ENCODE assay signal across 10 mouse cellular contexts in genomic region chr7:117433641-117434040, GRCm38 (mm10). TPM values are rescaled to one million over a fixed set of nuclear protein-coding genes. Genes with fewer than 3 reads are reported as not detected.
DNase-seq lines count a peak whose midpoint lies in the region; TF ChIP-seq lines count a peak whose summit lies in the region.
"Had no signal": no experiment of that assay in that cellular context is flagged by ENCODE, and none has a peak within 500 bp of the region (broad histone marks: within the 10 kb centered on the region; RNA-seq: fewer than 3 reads in every experiment).

No protein-coding gene starts in this region.

- peak; percentile 73 to 74 for DNase-seq in cerebellum, postnatal 10 days
- DNase-seq in cerebellum, adult 9-10 months = no peak
- DNase-seq in layer of hippocampus, adult 9-11 months = peak; percentile 52
- no peak for DNase-seq in layer of hippocampus, adult 8-10 months (ENCODE audit: low spot score in 2 of 2)
- DNase-seq in kidney, postnatal 4 days = peak; percentile 60 to 76
- DNase-seq in thymus, adult 2 months = peak; percentile 22
- DNase-seq in urinary bladder, postnatal 36 days (ENCODE audit: low spot score in 2 of 2) = no peak
- no peak for DNase-seq in cerebellum, adult 2 months
- DNase-seq: lung, postnatal 4 days had no signal

- H3K36me3 ChIP-seq in thymus, adult 2 months (ENCODE audit: control insufficient read depth, insufficient read depth, low read length) = no peaks in the 10 kb centered on the region
- H3K36me3 ChIP-seq: heart, embryonic 15.5 days had no signal

- WGBS in thymus, adult 2 months = 5% methylated on average over 9 of the region's 9 CpGs
- WGBS in cerebellum, adult 2 months = 35% methylated on average over 9 of the region's 9 CpGs

- H3K27ac ChIP-seq in thymus, adult 2 months (ENCODE audit: control insufficient read depth, insufficient read depth, low read length) = no peak overlapping the region
- no peak overlapping the region for H3K27ac ChIP-seq in cerebellum, adult 2 months (ENCODE audit: insufficient read depth, low read length)
- H3K27ac ChIP-seq: heart, embryonic 15.5 days had no signal

- peaks cover 21% of the 10 kb centered on the region for H3K4me1 ChIP-seq in thymus, adult 2 months (replicated peaks; ENCODE audit: control insufficient read depth, insufficient read depth, low read length)
- no peaks in the 10 kb centered on the region; the same call in 1 of the 2 replicates for H3K4me1 ChIP-seq in cerebellum, adult 2 months (ENCODE audit: control insufficient read depth, insufficient read depth, low read length)

- no peak overlapping the region for H3K4me3 ChIP-seq in thymus, adult 2 months (ENCODE audit: control insufficient read depth, insufficient read depth, low read length)
- H3K4me3 ChIP-seq in cerebellum, adult 2 months (replicated peaks; ENCODE audit: insufficient read depth, low read depth, low read length) = no peak overlapping the region
- H3K4me3 ChIP-seq: heart, embryonic 15.5 days had no signal

- TF ChIP-seq CTCF in thymus, adult 2 months (IDR thresholded peaks at IDR 0.05; ENCODE audit: borderline replicate concordance, control insufficient read depth, extremely low read depth, insufficient read depth, low read length, poor library complexity) = no peak
- TF ChIP-seq CTCF in cerebellum, adult 2 months (IDR thresholded peaks at IDR 0.05; ENCODE audit: borderline replicate concordance, insufficient read depth, low read depth, low read length) = no peak

- no peaks in the 10 kb centered on the region for H3K27me3 ChIP-seq in thymus, adult 2 months (ENCODE audit: control insufficient read depth, insufficient read depth, low read length)
- no peaks in the 10 kb centered on the region; the same call in 1 of the 2 replicates for H3K27me3 ChIP-seq in cerebellum, adult 2 months (ENCODE audit: control insufficient read depth, insufficient read depth, low read length)
- H3K27me3 ChIP-seq: heart, embryonic 15.5 days had no signal

- TF ChIP-seq POLR2A in thymus, adult 2 months (IDR thresholded peaks at IDR 0.05; ENCODE audit: control insufficient read depth, extremely low read depth, insufficient read depth, low read length, poor library complexity) = no peak
- no peak for TF ChIP-seq POLR2A in cerebellum, adult 2 months (IDR thresholded peaks at IDR 0.05; ENCODE audit: borderline replicate concordance, insufficient read depth, low read length)

RNA-seq across cellular contexts. Expression of gene Xylt1, which starts 52.9 kb away (rescaled TPM):
- 10 to 100 TPM; 49.8 to 57.2 (median 54.3) TPM for total RNA-seq in layer of hippocampus, adult 8-10 months (2022)
- polyA plus RNA-seq in thymus, adult 2 months (2012; rRNA removed) = 5.7 and 7.8 TPM in 2 replicates
- polyA plus RNA-seq in cerebellum, adult 2 months (2012; rRNA removed) = 8.0 and 8.3 TPM in 2 replicates

Comparison
In these comparisons a context has a peak if more than half of its experiments do, and no peak if none do; other contexts are left out.
1. DNase-seq: peak in cerebellum, postnatal 10 days (2 of 2), layer of hippocampus, adult 9-11 months (single experiment), kidney, postnatal 4 days (2 of 2) and thymus, adult 2 months (single experiment); none in cerebellum, adult 9-10 months (single experiment), layer of hippocampus, adult 8-10 months (0 of 2), urinary bladder, postnatal 36 days (0 of 2) and cerebellum, adult 2 months (0 of 2).